Mouse (Mus musculus) layer of hippocampus, postnatal 14 days (tissue): ENCODE results near the gene Cxcl2. TPM values are rescaled to one million over a fixed set of nuclear protein-coding genes. Genes with fewer than 3 reads are reported as not detected.

Source experiments
- DNase-seq, 2 experiments: peaks; one replicate each; pipeline ENCODE4 v3.0.0; 2021 to 2022; ENCODE audit warnings: low spot score in 2 of 2, mixed read lengths in 1 of 2
- total RNA-seq, 2 experiments: library from RNA; stranded (reverse); gene quantifications; 2 replicates each; pipeline ENCODE4 v1.2.3; 2021

Gene Cxcl2
- total RNA-seq, 2 experiments from 2014 or later: not detected

DNA sequence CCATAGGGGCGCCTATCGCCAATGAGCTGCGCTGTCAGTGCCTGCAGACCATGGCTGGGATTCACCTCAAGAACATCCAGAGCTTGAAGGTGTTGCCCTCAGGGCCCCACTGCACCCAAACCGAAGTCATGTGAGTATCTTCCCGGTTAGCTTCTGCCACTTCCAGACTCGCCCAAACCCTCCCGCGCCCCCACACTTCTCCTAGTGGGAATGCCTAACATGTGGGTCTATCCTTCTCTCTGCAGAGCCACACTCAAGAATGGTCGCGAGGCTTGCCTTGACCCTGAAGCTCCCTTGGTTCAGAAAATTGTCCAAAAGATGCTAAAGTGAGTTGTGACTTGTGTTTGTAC is 12.2 kb upstream of the Cxcl2 start:
- no peak for DNase-seq

- no peak for DNase-seq
Observed at GRCm38 (mm10) chr5:90894231-90894630, 9.4 kb upstream of the Cxcl2 start.

DNA sequence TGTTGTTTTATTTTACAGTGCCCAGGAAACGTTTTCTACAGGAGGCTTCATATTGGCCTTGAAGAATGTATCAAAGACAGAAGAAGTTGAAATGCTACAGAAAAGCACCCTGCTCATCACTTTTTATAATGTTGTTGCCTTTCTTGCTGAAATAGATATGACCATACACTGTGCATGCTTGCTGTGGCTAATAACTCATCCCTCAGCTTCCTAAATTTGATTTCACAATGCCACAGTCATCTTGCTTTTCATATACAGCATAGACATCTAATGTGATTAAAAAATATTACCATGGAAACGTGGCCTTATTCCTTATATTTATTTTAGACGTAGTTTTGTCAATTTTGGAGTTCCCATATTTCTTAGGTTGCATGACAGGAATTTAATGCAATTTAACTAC is 6.2 kb upstream of the Cxcl2 start:
- DNase-seq: no peak

DNA sequence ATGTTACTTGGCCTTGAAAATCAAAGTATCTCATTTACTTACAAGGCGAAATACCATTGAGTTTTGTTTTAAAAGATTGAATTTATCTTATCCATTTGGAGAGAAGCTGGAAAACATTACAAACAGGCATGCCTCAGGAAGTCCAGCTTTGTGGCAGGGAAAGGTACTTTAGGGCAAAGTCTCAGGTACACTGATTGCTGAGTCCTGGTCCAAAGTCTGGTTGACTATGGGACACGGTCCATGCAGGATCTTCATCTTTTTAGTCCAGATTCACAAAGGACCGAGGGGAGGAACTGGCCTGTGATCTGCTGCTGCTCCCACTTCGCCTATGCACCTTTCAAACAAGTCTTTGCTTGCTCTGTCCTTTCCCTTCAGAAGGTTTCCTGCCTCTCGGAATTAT is 4.4 kb upstream of the Cxcl2 start:
- no peak for DNase-seq

DNA sequence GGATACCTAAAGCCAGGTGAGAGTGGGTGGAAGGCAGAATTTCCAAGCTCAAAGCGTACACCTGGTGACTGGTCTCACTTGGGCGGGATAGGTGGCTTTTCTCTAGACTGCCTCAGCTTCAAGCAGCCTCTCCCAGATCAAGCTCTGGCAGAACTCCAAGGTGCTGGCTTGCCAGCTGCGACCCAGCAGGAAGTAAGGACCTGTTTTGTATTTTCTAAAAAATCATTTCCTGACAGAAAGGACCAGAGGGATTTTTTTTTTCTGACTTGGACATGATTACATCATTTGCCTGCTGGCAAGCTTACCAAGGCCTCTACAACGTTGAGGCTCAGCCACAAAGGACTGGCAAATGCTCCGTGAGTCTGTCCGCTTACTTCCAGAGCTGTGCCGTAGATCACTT is 3.5 kb upstream of the Cxcl2 start:
- no peak for DNase-seq

GRCm38 (mm10) chr5:90900688-90901087 is 3.0 kb upstream of the Cxcl2 start:
- DNase-seq: no peak

DNA sequence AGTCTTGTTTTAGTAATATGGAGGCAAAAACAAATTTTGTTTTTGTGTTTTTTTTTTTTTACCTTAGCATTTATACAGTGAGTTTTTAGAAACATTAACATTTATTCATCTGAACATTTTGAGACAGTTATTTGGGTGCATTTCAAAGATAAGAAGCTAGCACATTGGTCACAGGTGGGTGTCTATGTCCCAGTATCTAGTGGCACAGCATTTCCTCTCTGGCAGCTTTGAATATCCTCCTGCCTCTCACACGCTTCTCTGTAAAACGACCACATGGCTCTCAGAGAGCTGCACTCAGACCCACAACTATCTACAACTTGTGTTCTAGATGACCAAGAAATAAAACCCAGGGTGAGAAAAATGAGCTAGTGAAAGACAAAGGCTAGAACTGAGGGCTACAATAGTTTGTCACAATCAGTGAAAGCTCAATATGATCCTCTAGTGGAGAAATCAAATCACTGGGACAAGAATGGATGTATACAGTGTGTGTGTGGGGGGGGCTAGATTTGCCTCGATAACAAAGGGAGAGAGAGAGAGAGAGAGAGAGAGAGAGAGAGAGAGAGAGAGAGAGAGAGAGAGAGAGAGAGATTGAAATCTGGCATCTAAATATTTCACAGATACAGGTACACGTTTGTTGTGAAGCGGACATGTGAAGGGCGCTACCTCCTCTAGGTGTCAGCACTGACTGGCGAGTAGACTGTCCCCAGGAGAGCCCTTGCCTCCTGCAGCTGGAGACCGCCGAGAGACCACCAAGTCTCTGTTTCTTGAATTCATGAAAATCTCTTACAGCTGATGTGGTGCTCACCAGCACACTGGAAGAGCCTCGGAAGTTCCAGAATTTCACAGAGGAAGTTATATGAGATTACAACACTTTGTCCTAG is 1.1 kb upstream of the Cxcl2 start:
- DNase-seq: no peak

- peak; percentile 39 to 71 for DNase-seq
Observed at GRCm38 (mm10) chr5:90908983-90909382, 5.3 kb downstream of the Cxcl2 start.

DNA sequence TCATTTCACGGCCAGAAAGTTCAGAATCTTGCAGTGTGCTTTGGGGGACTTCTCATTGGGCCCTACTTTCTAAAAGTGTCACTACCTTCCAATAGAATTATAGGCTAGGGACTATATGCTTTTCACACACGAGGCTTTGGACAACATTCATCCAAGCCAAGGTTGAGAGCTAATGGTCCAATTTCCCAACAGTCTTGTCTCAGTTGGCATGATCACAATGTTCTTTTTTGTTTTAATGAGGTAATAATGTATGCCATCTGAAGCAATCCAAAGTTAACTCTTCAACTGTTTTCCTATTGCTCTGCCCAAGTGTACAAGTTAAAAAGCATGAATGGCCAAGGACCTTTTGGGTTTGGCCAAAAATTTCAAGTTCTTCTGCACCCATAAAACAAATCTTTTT is 15.8 kb downstream of the Cxcl2 start:
- DNase-seq: no peak

DNA sequence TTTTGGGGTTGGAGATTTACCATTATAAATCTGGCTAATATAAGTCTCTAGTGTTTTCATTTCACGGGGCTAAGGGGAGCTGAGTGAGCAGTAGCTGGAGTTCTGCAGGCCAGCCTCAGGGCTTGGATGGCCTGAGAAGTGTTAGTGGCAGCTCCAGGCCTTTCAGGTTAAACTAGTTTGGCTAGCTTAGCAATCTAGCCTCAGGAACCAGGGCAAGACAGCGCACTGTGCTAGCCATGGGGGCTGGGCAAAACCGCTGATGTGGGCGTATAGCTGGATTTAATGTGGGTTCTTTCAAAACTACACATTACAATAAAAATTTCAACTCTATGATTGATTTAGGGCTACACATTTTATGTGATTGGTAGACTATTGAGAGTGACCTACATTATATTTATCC is 19.3 kb downstream of the Cxcl2 start:
- DNase-seq: no peak

- no peak for DNase-seq
Observed at GRCm38 (mm10) chr5:90930546-90930945, 26.9 kb downstream of the Cxcl2 start.

GRCm38 (mm10) chr5:90930971-90931851 is 27.5 kb downstream of the Cxcl2 start, which contains the start of gene Mthfd2l:
Gene Mthfd2l (plus strand): TSS chr5:90931117.
- DNase-seq: peak; percentile 75 to 84

DNA sequence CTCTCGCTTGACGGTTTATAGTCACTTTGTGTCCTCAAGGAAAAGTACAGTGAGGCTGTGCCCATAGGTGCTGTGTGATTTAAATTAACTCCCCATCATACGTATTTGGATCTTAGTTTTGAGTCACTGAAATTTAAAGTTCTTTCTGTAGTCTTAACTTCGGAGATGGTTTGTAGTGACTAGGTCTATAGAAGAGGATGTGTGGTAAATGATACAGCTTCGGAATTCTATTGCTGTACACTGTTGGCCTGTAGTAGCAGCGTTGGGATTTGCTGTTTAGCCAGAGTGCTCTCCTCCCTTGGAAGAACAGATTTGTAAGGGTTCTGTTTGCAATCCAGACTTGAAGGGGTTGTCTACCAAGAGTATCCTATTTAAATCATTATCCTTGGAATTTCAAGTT is 28.2 kb downstream of the Cxcl2 start:
- DNase-seq: no peak

DNA sequence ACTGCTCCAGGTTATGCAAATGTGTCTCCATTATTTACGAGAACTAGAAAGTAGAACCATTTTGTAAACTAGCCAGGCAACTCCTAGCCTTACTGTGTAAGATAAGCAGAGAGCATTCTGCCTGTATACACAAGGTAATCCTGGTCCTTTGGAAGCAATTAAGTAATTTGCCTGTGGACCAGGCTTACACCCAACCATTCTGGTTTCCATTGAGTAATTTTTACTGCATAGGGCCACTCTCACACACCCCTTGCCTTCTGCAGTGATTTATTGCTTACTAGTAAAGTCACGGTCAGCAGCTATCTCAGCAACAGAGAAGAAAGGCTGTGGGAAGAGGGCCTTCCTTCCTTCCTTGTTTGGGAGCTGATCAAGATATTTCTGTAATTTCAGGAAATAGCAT is 33.0 kb downstream of the Cxcl2 start:
- no peak for DNase-seq

DNA sequence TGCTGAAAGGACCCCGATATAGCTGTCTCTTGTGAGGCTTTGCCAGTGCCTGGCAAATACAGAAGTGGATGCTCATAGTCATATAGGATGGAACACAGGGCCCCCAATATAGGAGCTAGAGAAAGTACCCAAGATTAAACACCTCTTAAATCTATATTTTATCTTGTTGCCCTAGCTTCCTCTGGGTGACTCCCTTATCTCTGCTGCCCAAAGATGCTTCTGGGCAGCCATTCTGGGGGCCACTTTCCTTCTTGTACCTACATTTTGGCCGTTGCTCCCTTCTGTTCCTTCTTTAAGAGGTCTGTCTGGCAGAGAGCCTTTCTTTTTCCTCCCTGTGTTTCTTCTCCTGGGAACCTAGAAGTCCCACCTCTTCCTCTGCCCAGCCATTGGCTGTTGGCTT is 41.8 kb downstream of the Cxcl2 start:
- no peak for DNase-seq

GRCm38 (mm10) chr5:90949499-90949898 is 45.8 kb downstream of the Cxcl2 start:
- DNase-seq: no peak

GRCm38 (mm10) chr5:90951475-90951874 is 47.8 kb downstream of the Cxcl2 start:
- peak; percentile 30 to 80 for DNase-seq

DNA sequence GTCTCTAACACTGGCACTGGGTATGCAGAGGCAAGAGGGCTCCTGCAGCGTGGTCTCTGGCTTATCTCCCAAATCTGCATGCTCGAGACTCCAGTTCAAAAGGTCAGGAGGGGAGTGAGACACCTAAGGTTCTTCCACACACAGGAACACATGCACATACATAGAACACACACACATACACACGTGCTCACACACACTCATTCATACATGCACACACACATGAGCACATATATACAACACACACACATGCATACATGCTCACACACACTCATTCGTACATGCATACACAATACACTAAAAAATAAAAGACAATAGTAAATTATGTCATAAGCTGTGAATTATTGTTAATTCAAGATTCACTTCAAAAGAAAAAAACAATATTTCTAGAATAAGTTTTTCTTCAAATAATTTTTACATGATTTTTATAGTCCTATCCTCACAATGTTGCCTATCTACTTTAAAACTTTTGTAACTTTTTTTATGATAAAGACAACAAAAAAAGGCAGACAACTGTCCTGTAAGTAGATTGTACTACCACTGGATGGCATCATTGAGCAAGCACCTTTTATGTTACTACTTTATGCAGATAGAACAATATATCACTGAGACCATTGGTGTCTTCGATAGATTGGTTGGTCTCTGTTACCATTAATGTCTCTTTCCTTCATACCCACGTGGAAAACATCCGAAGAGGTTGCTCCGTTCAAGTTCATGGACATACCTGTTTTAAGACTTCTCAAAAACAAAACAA is 49.2 kb downstream of the Cxcl2 start:
- peak in 1 of 2 experiments; percentile 43 for DNase-seq
